Mouse (Mus musculus) hindbrain, embryonic 10.5 days (tissue): Measurements from ENCODE around the gene Nat8f4. TPM values are rescaled to one million over a fixed set of nuclear protein-coding genes. Genes with fewer than 3 reads are reported as not detected.
"Not testable (repeated sequence)": the region's sequence is repeated elsewhere in the genome, so short reads cannot be mapped to it uniquely, and the experiment has no call there.

Experiments used
- DNase-seq: peaks from one replicate; pipeline ENCODE4 v3.0.0-alpha.2; 2017; ENCODE audit warnings: low spot score
- H3K27ac ChIP-seq: fragments of 300-500 bp; sonication (generic); 2 replicates; pipeline ENCODE4 v1.5.1; 2016; ENCODE audit warnings: mild to moderate bottlenecking, moderate library complexity
- H3K27me3 ChIP-seq: fragments of 300-500 bp; sonication (generic); 2 replicates; pipeline ENCODE4 v1.6.1; 2016; ENCODE audit warnings: mild to moderate bottlenecking; ENCODE audit not compliant: poor library complexity, insufficient read depth, severe bottlenecking
- H3K36me3 ChIP-seq: fragments of 300-500 bp; sonication (generic); 2 replicates; pipeline ENCODE4 v1.6.1; 2016; ENCODE audit warnings: mild to moderate bottlenecking, moderate library complexity
- H3K4me1 ChIP-seq: fragments of 300-500 bp; sonication (generic); replicated peaks from 2 replicates; pipeline ENCODE4 v1.6.1; 2016; ENCODE audit warnings: mild to moderate bottlenecking
- H3K4me3 ChIP-seq: fragments of 300-500 bp; sonication (generic); 2 replicates; pipeline ENCODE4 v1.5.1; 2016; ENCODE audit warnings: mild to moderate bottlenecking, moderate library complexity
- H3K9me3 ChIP-seq: fragments of 300-500 bp; sonication (generic); 2 replicates; pipeline ENCODE4 v1.6.1; 2016; ENCODE audit warnings: mild to moderate bottlenecking, moderate library complexity
- WGBS: fragments of 180-500 bp; shearing (Covaris S2); methylation state at CpG from one replicate; pipeline ENCODE4 v1.1.7; 2016; 5-methylcytosine and 5-hydroxymethylcytosine counted together
- polyA plus RNA-seq: library from polyadenylated mRNA; unstranded; fragments of >200 nt; fragmentation: Nextera tagmentation; extraction: Ambion mirVana; gene quantifications from 2 replicates; pipeline ENCODE4 v1.2.1, GENCODE M21; 2016

The Nat8f4 gene
- polyA plus RNA-seq: 4.3 and 5.5 TPM in 2 replicates

- peak; percentile 59 for DNase-seq
- H3K4me1 ChIP-seq, H3K36me3 ChIP-seq, H3K27me3 ChIP-seq, H3K9me3 ChIP-seq: not testable (repeated sequence)
- WGBS: 17% methylated on average over 20 of the region's 20 CpGs
- H3K27ac ChIP-seq: peak within 1 kb of the TSS; percentile 45; the same call in 1 of the 2 replicates
- peak within 1 kb of the TSS; percentile 48 for H3K4me3 ChIP-seq
Measured at GRCm38 (mm10) chr6:85904642-85905061, at the start of gene Nat8f4. Gene Nat8f4, minus strand, starts transcription at chr6:85904884.

DNA sequence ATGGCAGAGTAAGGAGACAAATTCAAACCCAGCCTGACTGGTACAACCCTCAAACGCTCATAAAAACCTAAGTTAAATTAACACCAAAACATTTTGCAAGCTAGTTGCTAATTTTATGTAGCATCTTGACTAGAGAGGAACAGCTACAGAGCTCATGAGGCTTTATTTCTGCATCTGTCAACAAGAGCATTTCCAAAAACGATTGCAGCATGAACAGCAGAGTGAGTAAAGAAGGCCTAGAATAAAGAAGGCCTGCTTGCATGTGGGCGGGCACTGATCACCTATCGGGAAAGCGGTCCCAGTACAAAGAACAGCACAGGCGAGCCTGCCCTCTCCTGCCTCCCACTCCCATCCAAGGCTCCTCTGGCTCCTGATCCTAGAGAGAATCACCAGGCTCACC, 43.9 kb upstream of the Nat8f4 start:
- Histone ChIP-seq H3K27ac (no peak overlapping the region), H3K9me3 (no peaks in the 10 kb centered on the region), H3K27me3 (no peaks in the 10 kb centered on the region), H3K4me3 (no peak overlapping the region), H3K4me1 (no peaks in the 10 kb centered on the region), H3K36me3 (peaks cover 100% of the 10 kb centered on the region)
- WGBS: 83% methylated on average over 6 of the region's 6 CpGs
- DNase-seq: no peak

DNA sequence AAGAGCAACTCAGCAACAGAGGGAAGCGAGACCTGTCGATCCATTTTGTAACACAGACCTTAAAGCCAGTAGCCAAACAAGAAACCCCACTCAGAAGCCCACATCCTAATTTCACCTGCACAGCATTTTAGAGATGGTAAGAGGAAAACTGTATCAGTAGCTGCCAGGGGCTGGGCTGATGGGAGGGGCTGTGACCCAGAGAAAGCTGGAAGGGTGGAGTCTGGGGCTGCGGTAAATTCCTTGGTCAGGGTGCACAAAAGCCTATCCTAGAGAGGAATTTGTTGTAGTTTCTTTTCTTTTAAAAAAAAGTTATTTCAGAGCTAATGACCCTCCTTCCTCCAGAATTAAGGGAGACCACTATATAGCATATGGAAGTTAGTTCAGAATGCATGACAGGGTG, 37.8 kb upstream of the Nat8f4 start:
- 95% methylated on average over 3 of the region's 3 CpGs for WGBS
- Histone ChIP-seq H3K9me3 (no peaks in the 10 kb centered on the region), H3K27me3 (no peaks in the 10 kb centered on the region), H3K36me3 (peaks cover 64% of the 10 kb centered on the region), H3K4me1 (peaks cover 1% of the 10 kb centered on the region; the same call in 1 of the 2 replicates), H3K27ac (no peak overlapping the region), H3K4me3 (no peak overlapping the region)
- DNase-seq: no peak

DNA sequence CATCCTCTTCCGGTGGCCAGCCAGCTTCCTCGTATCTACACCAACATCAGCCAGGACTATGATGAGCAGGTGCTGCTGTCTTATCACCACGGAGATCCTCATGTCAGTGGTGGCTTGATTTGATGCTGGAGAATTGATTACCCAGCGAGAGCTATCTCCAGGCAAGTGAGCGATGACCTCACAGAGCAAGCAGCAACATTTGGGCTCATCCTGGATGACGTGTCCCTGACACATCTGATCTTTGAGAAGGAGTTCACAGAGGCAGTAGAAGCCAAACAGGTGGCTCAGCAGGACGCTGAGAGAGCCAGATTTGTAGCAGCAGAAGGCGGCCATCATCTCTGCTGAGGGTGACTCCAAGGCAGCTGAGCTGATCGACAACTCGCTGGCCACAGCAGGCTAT, 34.0 kb upstream of the Nat8f4 start:
- Histone ChIP-seq H3K4me1 (peaks cover 11% of the 10 kb centered on the region; the same call in 1 of the 2 replicates), H3K27ac (no peak overlapping the region), H3K36me3 (peaks cover 26% of the 10 kb centered on the region)

DNA sequence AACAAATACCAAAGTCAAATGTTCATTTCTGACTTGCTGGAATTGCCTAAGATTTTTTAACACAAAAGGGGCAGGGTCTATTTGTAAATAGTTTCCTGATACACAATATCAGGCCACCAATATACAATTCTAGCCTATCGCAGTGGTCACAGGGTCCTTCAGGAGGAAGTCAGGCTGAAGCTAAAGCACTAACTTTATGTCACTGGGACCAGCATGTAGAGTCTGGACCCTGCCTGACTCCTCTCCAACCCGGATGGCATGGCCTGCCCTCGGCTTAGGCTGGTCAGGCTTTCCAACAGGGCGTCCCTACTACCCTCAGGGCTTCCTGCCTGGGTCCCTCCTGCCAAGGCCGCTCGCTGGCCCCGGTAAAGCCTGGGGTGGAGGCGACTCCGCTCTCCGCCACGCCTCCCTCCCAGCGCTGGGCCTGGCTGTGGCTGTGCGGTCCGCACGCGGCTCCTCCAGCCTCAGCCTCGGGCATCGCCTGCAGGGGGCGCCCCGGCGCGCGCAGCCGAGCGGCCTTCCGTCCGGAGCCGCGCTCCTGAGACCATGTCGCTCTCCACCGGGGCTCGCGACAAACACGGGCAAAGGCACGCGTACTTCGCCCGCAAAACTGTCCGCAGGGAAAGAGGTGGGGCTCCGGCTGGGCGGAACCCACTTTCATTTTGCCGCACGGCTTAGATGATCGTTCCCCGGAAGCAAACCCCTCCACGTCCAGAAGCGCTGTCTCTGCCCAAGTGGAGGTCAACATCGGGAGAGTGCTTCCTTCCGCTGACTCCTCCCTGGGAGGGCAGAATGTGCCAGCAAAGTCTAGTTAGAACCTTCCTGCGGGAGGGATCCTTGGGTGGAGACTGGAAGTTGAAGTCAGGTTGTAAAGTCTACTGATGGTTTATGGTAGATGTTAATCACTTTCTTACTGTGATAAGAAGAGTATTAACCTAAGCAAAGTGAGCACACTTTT, 32.1 kb upstream of the Nat8f4 start:
- H3K4me1 ChIP-seq: peaks cover 11% of the 10 kb centered on the region; the same call in 1 of the 2 replicates
- H3K4me3 ChIP-seq: peak overlapping the region; percentile 54
- peak overlapping the region; percentile 78 for H3K27ac ChIP-seq
- peak; percentile 80 for DNase-seq
- H3K27me3 ChIP-seq, H3K9me3 ChIP-seq: not testable (repeated sequence)
- H3K36me3 ChIP-seq: peaks cover 14% of the 10 kb centered on the region
- 1% methylated on average over 50 of the region's 50 CpGs for WGBS

More for the DNA sequence above, 34.0 kb upstream of the Nat8f4 start:
- Histone ChIP-seq H3K9me3 (no peaks in the 10 kb centered on the region), H3K4me3 (no peak overlapping the region), H3K27me3 (no peaks in the 10 kb centered on the region)
- 84% methylated on average over 10 of the region's 10 CpGs for WGBS
- DNase-seq: no peak

DNA sequence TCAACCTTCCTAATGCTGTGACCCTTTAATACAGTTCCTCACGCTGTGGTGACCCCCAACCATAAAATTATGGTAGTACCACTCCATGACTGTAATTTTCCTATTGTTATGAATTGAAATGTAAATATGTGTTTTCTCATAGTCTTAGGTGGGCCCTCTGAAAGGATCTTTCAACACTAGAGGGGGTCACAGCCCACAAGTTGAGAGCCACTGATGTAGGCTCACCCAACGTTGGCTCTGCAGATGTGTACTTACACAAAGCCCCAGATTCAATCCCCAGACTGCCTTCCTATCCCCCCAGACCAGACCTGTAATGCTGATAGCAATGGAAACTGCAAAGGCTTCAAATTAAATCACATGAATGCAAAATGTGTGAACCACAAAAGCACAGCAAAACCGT, 31.0 kb upstream of the Nat8f4 start:
- peaks cover 11% of the 10 kb centered on the region; the same call in 1 of the 2 replicates for H3K4me1 ChIP-seq
- no peak overlapping the region for H3K4me3 ChIP-seq
- no peak overlapping the region for H3K27ac ChIP-seq
- peaks cover 11% of the 10 kb centered on the region for H3K36me3 ChIP-seq
- 72% methylated on average over 3 of the region's 3 CpGs for WGBS
- DNase-seq: no peak
- no peaks in the 10 kb centered on the region for H3K9me3 ChIP-seq
- H3K27me3 ChIP-seq: no peaks in the 10 kb centered on the region

GRCm38 (mm10) chr6:85934047-85934446, 29.4 kb upstream of the Nat8f4 start:
- WGBS: 86% methylated on average over 8 of the region's 8 CpGs
- no peaks in the 10 kb centered on the region for H3K9me3 ChIP-seq

GRCm38 (mm10) chr6:85929312-85929711, 24.6 kb upstream of the Nat8f4 start:
- 82% methylated on average over 1 of the region's 1 CpGs for WGBS
- no peaks in the 10 kb centered on the region for H3K9me3 ChIP-seq
- H3K4me1 ChIP-seq: no peaks in the 10 kb centered on the region
- H3K27ac ChIP-seq: no peak overlapping the region
- peaks cover 73% of the 10 kb centered on the region for H3K36me3 ChIP-seq
- no peak for DNase-seq
- no peak overlapping the region for H3K4me3 ChIP-seq
- no peaks in the 10 kb centered on the region for H3K27me3 ChIP-seq

More at GRCm38 (mm10) chr6:85934047-85934446, 29.4 kb upstream of the Nat8f4 start:
- Histone ChIP-seq H3K27ac (no peak overlapping the region), H3K36me3 (peaks cover 27% of the 10 kb centered on the region), H3K4me3 (no peak overlapping the region), H3K27me3 (no peaks in the 10 kb centered on the region), H3K4me1 (peaks cover 11% of the 10 kb centered on the region; the same call in 1 of the 2 replicates)
- no peak for DNase-seq

DNA sequence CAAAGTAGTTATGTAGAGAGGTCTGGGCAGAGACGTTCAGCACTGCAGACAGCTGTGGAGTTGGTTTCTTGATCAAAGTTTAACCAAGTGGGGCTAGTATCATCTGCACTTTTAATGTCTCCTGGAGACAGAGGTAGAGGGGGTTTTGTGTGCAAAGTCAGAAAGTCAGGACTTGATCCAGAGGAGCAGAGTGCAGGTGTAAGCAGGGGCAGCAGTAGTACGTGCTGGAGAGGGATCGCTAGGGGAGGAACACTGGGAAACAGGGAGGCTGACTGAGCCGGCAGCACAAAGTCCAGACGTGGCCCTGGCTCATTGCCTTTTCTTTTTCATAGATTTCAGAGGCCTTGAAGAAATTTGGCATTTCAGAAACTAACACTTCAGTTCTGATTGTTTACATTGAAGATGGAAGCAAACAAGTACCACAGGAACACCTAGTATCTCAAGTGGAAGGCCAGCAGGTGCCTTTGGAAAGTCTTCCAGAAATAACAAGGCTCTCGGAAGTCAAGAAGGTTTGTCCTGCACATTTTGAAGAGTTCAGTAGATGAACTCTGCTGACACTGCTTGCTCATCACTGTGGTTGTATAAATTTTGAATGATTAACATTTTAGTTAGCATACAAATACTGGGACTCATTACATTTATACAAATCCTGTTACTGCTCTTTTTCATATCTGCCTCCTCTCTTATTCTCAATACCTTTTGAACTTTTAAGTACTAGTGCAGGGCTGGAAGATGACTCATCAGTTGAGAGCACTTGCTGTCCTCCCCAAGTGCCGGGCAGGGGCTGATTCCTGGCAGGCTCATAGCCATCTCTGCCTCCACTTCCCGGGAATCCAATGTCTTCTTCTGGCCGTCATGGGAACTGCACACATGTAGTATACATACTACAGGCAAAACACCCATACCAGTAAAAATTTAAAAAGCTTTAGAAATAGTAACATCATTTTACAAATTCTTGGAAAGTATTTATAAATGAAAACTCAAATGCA, 23.1 kb upstream of the Nat8f4 start:
- H3K4me1 ChIP-seq: no peaks in the 10 kb centered on the region
- H3K27ac ChIP-seq: no peak overlapping the region
- 90% methylated on average over 9 of the region's 9 CpGs for WGBS
- H3K4me3 ChIP-seq: no peak overlapping the region
- no peak for DNase-seq
- no peaks in the 10 kb centered on the region for H3K27me3 ChIP-seq
- H3K9me3 ChIP-seq: no peaks in the 10 kb centered on the region
- peaks cover 79% of the 10 kb centered on the region for H3K36me3 ChIP-seq

GRCm38 (mm10) chr6:85926709-85927108, 22.0 kb upstream of the Nat8f4 start:
- 84% methylated on average over 1 of the region's 1 CpGs for WGBS
- H3K9me3 ChIP-seq: no peaks in the 10 kb centered on the region
- no peak overlapping the region for H3K27ac ChIP-seq
- DNase-seq: no peak
- H3K36me3 ChIP-seq: peaks cover 88% of the 10 kb centered on the region
- H3K4me1 ChIP-seq: no peaks in the 10 kb centered on the region
- no peaks in the 10 kb centered on the region for H3K27me3 ChIP-seq
- no peak overlapping the region for H3K4me3 ChIP-seq

GRCm38 (mm10) chr6:85923643-85924042, 19.0 kb upstream of the Nat8f4 start:
- Histone ChIP-seq H3K27me3 (no peaks in the 10 kb centered on the region), H3K4me3 (no peak overlapping the region), H3K36me3 (peaks cover 70% of the 10 kb centered on the region), H3K9me3 (no peaks in the 10 kb centered on the region), H3K27ac (no peak overlapping the region), H3K4me1 (no peaks in the 10 kb centered on the region)
- WGBS: 95% methylated on average over 1 of the region's 1 CpGs
- no peak for DNase-seq

DNA sequence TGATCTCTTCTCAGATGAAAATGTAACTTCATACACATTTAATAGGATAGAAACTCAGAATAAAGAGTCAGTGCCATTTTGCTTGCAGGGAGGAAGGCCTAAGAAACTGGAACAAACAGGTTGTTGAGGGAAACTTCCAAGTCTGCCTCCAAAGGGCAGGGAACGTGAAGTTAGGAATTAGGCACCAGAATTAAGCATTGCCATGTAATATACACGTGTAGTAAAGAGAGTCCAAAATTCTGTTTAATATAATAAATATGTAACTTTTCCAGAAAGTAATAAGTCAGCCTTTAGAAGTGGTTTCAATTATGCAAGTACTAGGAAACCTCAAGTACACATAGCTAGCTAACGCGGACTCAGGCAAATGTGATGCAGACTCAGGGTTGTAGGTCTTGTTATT, 14.7 kb upstream of the Nat8f4 start:
- H3K4me3 ChIP-seq: no peak overlapping the region
- peaks cover 28% of the 10 kb centered on the region for H3K36me3 ChIP-seq
- WGBS: 92% methylated on average over 4 of the region's 4 CpGs
- peaks cover 16% of the 10 kb centered on the region for H3K4me1 ChIP-seq
- no peaks in the 10 kb centered on the region for H3K9me3 ChIP-seq
- no peaks in the 10 kb centered on the region for H3K27me3 ChIP-seq
- DNase-seq: no peak
- no peak overlapping the region for H3K27ac ChIP-seq
